Mouse (Mus musculus) liver, embryonic 13.5 days (tissue): ENCODE measurements at regions not wholly inside any gene's neighbourhood (a gene's known extent, or its start where the extent isn't known, plus 50 kb on each side); places are given as distances from the start of the nearest gene placed in this dataset.

ENCODE experiments used
- ATAC-seq: fragments of 200-750 bp; cut with Nextera tagmentation; 2 replicates; pipeline ENCODE4 v1.8.0; 2017; ENCODE audit warnings: low read depth, mild to moderate bottlenecking, moderate number of reproducible peaks, moderate library complexity
- DNase-seq: peaks from one replicate; pipeline ENCODE4 v3.0.0; 2022
- H3K27ac ChIP-seq: fragments of 300-500 bp; sonication (generic); 2 replicates; pipeline ENCODE4 v1.5.1; 2015; ENCODE audit warnings: moderate library complexity, mild to moderate bottlenecking, inconsistent platforms
- H3K27me3 ChIP-seq: fragments of 300-500 bp; sonication (generic); 2 replicates; pipeline ENCODE4 v1.6.1; 2015; ENCODE audit warnings: mild to moderate bottlenecking, inconsistent platforms
- H3K36me3 ChIP-seq: fragments of 300-500 bp; sonication (generic); 2 replicates; pipeline ENCODE4 v1.6.1; 2015; ENCODE audit warnings: mild to moderate bottlenecking, inconsistent platforms
- H3K4me1 ChIP-seq: fragments of 300-500 bp; sonication (generic); replicated peaks from 2 replicates; pipeline ENCODE4 v1.6.1; 2015; ENCODE audit warnings: inconsistent platforms
- H3K4me2 ChIP-seq: fragments of 300-500 bp; sonication (generic); 2 replicates; pipeline ENCODE4 v1.6.1; 2015; ENCODE audit warnings: inconsistent platforms, mild to moderate bottlenecking, moderate library complexity
- H3K4me3 ChIP-seq: fragments of 300-500 bp; sonication (generic); replicated peaks from 2 replicates; pipeline ENCODE4 v1.5.1; 2015; ENCODE audit warnings: mild to moderate bottlenecking, inconsistent platforms
- H3K9ac ChIP-seq: fragments of 300-500 bp; sonication (generic); 2 replicates; pipeline ENCODE4 v1.6.1; 2015; ENCODE audit warnings: mild to moderate bottlenecking, inconsistent platforms
- H3K9me3 ChIP-seq: fragments of 300-500 bp; sonication (generic); replicated peaks from 2 replicates; pipeline ENCODE4 v1.6.1; 2016; ENCODE audit warnings: inconsistent platforms
- WGBS: fragments of 180-500 bp; shearing (Covaris S2); methylation state at CpG from one replicate; pipeline ENCODE4 v1.1.7; 2015; ENCODE audit not compliant: insufficient replicate concordance; 5-methylcytosine and 5-hydroxymethylcytosine counted together

DNA sequence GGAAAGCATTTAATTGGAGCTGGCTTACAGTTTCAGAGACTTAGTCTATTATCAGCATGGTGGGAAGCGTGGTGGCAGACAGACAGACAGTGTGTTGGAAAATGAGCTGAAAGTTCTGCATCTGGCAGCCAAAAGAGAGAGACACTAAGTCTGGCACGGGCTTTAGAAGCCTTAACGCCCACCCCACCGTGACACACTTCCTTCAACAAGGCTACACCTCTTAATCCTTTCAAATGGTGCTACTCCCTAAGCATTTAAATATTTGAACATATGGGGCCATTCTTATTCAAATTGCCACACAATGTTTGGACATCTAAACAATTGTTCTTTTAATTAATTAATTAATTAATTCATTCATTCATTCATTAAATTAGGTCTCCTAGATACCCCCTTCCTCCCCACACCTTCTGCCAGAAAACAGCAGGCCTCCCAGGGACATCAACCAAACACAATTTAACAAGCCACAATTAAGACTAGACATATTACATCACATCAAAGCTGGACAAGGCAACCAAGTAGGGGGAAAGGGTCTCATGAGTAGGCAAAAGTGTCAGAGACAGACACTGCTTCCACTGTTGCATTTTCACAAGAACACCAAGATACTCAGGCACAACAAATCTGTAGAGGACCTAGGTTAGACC is 135.4 kb upstream of the Ptbp2 start:
- Histone ChIP-seq H3K4me3 (no peak overlapping the region), H3K27ac (no peak overlapping the region), H3K9me3 (no peaks in the 10 kb centered on the region), H3K4me2 (no peak overlapping the region), H3K27me3 (no peaks in the 10 kb centered on the region), H3K36me3 (no peaks in the 10 kb centered on the region), H3K4me1 (no peaks in the 10 kb centered on the region), H3K9ac (no peak overlapping the region)
- DNase-seq (no peak), ATAC-seq (no peak)
- WGBS: 61% methylated on average over 4 of the region's 4 CpGs

- Histone ChIP-seq H3K27me3 (no peaks in the 10 kb centered on the region), H3K4me1 (no peaks in the 10 kb centered on the region), H3K9ac (no peak overlapping the region), H3K36me3 (no peaks in the 10 kb centered on the region), H3K4me3 (no peak overlapping the region), H3K4me2 (no peak overlapping the region), H3K9me3 (no peaks in the 10 kb centered on the region), H3K27ac (no peak overlapping the region)
- no peak for DNase-seq
- 43% methylated on average over 4 of the region's 4 CpGs for WGBS
- ATAC-seq: no peak
Measured at GRCm38 (mm10) chr3:119915984-119916865, 132.0 kb upstream of the Ptbp2 start.

DNA sequence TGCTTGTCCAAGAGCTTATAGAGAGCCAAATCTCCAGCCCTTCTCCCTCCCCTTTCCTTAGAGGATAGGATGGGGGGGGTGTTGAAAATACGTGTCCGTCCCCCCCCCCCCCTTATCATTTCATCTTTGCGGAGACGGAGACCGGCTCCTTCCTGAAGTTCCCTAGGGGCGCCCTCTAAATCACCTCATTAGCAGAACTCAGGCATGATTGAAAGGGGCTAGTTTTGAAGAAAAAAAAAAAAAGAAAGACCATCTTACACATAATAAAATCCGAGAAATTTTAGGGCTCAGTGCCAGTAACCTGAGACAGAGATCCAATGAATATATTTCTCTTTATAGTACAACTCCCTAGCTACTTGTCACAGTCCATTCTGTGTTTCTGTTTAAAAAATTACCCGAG is 127.3 kb upstream of the Ptbp2 start:
- DNase-seq (no peak), ATAC-seq (no peak)
- no peak overlapping the region for H3K4me2 ChIP-seq
- no peak overlapping the region for H3K27ac ChIP-seq
- H3K4me1 ChIP-seq: no peaks in the 10 kb centered on the region
- no peaks in the 10 kb centered on the region for H3K9me3 ChIP-seq
- no peaks in the 10 kb centered on the region for H3K27me3 ChIP-seq
- H3K36me3 ChIP-seq: no peaks in the 10 kb centered on the region
- H3K9ac ChIP-seq: no peak overlapping the region
- WGBS: 59% methylated on average over 8 of the region's 8 CpGs
- no peak overlapping the region for H3K4me3 ChIP-seq

GRCm38 (mm10) chr3:119904244-119904643 is 120.0 kb upstream of the Ptbp2 start:
- H3K4me1 ChIP-seq: no peaks in the 10 kb centered on the region
- DNase-seq (no peak), ATAC-seq (no peak)
- no peak overlapping the region for H3K9ac ChIP-seq
- H3K9me3 ChIP-seq: no peaks in the 10 kb centered on the region
- no peaks in the 10 kb centered on the region for H3K36me3 ChIP-seq
- H3K27ac ChIP-seq: no peak overlapping the region
- H3K4me3 ChIP-seq: no peak overlapping the region
- no peak overlapping the region for H3K4me2 ChIP-seq
- no peaks in the 10 kb centered on the region for H3K27me3 ChIP-seq
- WGBS: 50% methylated on average over 3 of the region's 3 CpGs

GRCm38 (mm10) chr3:119895141-119895540 is 110.9 kb upstream of the Ptbp2 start:
- Histone ChIP-seq H3K27me3 (no peaks in the 10 kb centered on the region), H3K4me1 (no peaks in the 10 kb centered on the region), H3K9me3 (no peaks in the 10 kb centered on the region), H3K9ac (no peak overlapping the region), H3K4me2 (no peak overlapping the region), H3K4me3 (no peak overlapping the region), H3K36me3 (no peaks in the 10 kb centered on the region), H3K27ac (no peak overlapping the region)
- DNase-seq (no peak), ATAC-seq (no peak)
- 61% methylated on average over 3 of the region's 3 CpGs for WGBS

GRCm38 (mm10) chr3:119894035-119894434 is 109.8 kb upstream of the Ptbp2 start:
- no peak for ATAC-seq

DNA sequence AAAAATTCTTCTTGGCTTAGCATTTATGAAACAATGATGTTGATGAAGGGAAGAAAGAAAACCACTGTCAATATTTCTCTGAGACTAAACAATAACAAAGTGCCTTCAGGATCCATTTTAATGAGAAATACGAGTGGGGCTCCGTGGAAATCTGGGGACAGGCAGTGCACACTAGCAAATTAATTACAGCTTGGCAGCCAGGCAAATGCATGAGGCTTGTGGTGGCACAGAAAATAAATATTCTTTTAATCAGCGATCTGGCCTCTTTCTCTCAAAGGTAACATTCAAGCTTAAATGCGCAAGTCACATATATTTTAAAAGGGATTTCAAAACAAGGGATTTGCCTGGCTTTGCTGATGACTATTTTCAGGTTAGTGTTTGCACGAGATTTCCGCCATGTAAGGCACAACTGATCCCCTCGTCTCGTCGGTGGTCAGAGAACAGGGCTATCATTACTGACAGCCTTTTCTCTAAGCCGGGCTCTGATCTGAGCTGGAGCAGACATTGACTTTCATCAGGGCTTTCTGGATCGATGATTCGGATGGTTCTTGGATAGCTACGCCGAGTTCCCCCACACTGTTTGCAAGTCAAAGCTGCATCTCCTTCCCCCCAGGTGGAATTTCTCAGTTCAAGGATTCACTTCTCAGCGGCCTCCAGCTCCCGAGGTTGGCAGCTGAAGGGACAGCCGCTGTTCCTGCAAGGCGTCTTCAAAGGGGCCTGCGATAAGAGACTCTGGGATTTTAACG is 109.1 kb upstream of the Ptbp2 start:
- no peaks in the 10 kb centered on the region for H3K4me1 ChIP-seq
- no peak overlapping the region for H3K4me3 ChIP-seq
- H3K4me2 ChIP-seq: peak overlapping the region; percentile 28
- DNase-seq (no peak), ATAC-seq (no peak)
- H3K27ac ChIP-seq: no peak overlapping the region
- H3K27me3 ChIP-seq: no peaks in the 10 kb centered on the region
- no peaks in the 10 kb centered on the region for H3K36me3 ChIP-seq
- no peak overlapping the region for H3K9ac ChIP-seq
- H3K9me3 ChIP-seq: no peaks in the 10 kb centered on the region
- 26% methylated on average over 20 of the region's 20 CpGs for WGBS

More at GRCm38 (mm10) chr3:119894035-119894434, 109.8 kb upstream of the Ptbp2 start:
- H3K9me3 ChIP-seq: no peaks in the 10 kb centered on the region
- H3K4me2 ChIP-seq: no peak overlapping the region
- H3K36me3 ChIP-seq: no peaks in the 10 kb centered on the region
- no peak overlapping the region for H3K4me3 ChIP-seq
- no peaks in the 10 kb centered on the region for H3K4me1 ChIP-seq
- no peaks in the 10 kb centered on the region for H3K27me3 ChIP-seq
- WGBS: 62% methylated on average over 10 of the region's 10 CpGs
- no peak overlapping the region for H3K27ac ChIP-seq
- H3K9ac ChIP-seq: no peak overlapping the region
- no peak for DNase-seq

GRCm38 (mm10) chr3:119892533-119893164 is 108.4 kb upstream of the Ptbp2 start:
- no peaks in the 10 kb centered on the region for H3K4me1 ChIP-seq
- H3K9ac ChIP-seq: no peak overlapping the region
- H3K36me3 ChIP-seq: no peaks in the 10 kb centered on the region
- ATAC-seq: no peak
- H3K27me3 ChIP-seq: no peaks in the 10 kb centered on the region
- no peak overlapping the region for H3K27ac ChIP-seq
- no peak overlapping the region for H3K4me2 ChIP-seq
- no peak overlapping the region for H3K4me3 ChIP-seq
- no peak for DNase-seq
- 72% methylated on average over 9 of the region's 9 CpGs for WGBS
- no peaks in the 10 kb centered on the region for H3K9me3 ChIP-seq

DNA sequence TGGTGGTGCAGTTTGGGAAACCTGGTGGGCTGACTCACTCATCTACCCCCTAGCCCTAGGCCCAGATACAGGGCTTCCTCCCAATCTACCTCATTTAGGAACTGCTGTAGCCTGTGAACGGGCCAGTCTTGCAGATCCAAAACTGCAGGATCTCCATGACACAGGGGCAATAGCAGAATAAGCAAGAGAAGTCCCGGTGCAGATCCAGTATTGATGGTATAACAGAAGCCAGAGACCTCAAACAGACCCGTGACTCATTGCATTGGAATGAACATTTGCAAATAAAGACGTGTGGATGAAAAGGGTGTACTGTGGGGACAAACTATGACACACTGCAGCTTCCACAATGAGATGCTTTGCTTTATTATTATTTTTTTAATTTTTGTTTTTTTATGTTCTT is 106.6 kb upstream of the Ptbp2 start:
- Histone ChIP-seq H3K4me3 (no peak overlapping the region), H3K36me3 (no peaks in the 10 kb centered on the region), H3K27ac (no peak overlapping the region), H3K9me3 (no peaks in the 10 kb centered on the region), H3K4me2 (no peak overlapping the region), H3K9ac (no peak overlapping the region), H3K27me3 (no peaks in the 10 kb centered on the region), H3K4me1 (no peaks in the 10 kb centered on the region)
- WGBS: 53% methylated on average over 4 of the region's 4 CpGs
- DNase-seq (no peak), ATAC-seq (no peak)

- H3K27ac ChIP-seq: no peak overlapping the region
- no peaks in the 10 kb centered on the region for H3K4me1 ChIP-seq
- no peaks in the 10 kb centered on the region for H3K27me3 ChIP-seq
- DNase-seq (no peak), ATAC-seq (no peak)
- H3K4me2 ChIP-seq: no peak overlapping the region
- H3K4me3 ChIP-seq: no peak overlapping the region
- H3K9me3 ChIP-seq: no peaks in the 10 kb centered on the region
- H3K9ac ChIP-seq: no peak overlapping the region
- no peaks in the 10 kb centered on the region for H3K36me3 ChIP-seq
- 64% methylated on average over 3 of the region's 3 CpGs for WGBS
Measured at GRCm38 (mm10) chr3:119888487-119888886, 104.2 kb upstream of the Ptbp2 start.

- H3K4me1 ChIP-seq: no peaks in the 10 kb centered on the region
- H3K27ac ChIP-seq: no peak overlapping the region
- no peaks in the 10 kb centered on the region for H3K36me3 ChIP-seq
- H3K27me3 ChIP-seq: no peaks in the 10 kb centered on the region
- H3K9ac ChIP-seq: no peak overlapping the region
- DNase-seq (no peak), ATAC-seq (no peak)
- H3K9me3 ChIP-seq: 0 out of 2 replicates have a peak, but pooled peaks cover 3% of the 10 kb centered on the region
- 68% methylated on average over 5 of the region's 5 CpGs for WGBS
- H3K4me3 ChIP-seq: no peak overlapping the region
- no peak overlapping the region for H3K4me2 ChIP-seq
Measured at GRCm38 (mm10) chr3:119876395-119876794, 92.1 kb upstream of the Ptbp2 start.
